Mouse (Mus musculus) testis, postnatal 14 days (tissue): ENCODE measurements around the gene Gnao1.

ENCODE experiments used
- DNase-seq: peaks from one replicate; pipeline ENCODE4 v3.0.0; 2021; ENCODE audit warnings: low spot score

Gnao1 gene

DNA sequence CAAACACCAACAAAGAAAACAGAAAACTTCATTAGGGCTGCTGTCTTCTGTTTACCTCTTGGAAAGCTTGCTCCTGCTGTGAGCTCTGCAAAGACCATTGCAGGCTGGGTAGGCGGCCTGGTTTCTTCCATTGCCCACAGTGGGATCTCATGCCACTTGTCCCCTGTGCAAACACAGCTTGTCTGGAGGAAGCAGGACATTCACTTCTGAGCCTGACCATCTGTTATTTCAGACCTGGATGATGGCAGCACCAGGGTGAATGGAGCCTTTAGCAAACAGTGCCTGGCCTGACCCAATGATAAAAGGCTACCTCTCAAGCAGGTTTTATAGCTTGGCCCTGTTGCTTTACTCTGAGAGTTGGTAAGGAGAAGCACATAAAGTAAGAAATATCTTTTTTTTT, 35.4 kb downstream of the Gnao1 start:
- DNase-seq, result no peak

DNA sequence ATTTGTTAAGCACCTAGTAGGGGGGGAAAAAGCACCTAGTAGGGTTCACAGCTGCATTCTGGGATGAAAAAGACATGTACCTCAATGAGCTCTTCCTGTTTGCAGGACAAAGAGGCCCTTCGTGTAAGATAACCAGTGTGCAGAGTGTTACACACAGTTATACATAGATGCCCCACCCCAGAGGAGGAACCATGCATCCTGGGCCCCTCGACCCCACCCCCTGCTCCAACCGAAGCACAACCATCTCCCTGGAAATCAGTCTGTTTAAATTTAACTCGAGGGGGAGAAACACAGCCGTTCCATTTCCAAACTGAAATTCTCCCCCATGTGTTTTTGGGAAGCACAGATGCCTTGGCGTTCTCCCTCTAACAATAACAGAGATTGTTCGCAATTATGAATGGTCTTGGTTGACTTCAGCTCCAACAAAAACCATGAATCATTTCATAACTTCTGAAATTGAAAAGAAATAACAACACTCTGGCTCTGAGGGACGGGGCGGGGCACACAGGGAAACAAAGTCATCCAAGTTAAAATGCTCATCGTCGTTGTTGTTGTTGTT, 42.4 kb downstream of the Gnao1 start:
- no peak for DNase-seq

GRCm38 (mm10) chr8:93852851-93853461, 43.2 kb downstream of the Gnao1 start:
- no peak for DNase-seq

DNA sequence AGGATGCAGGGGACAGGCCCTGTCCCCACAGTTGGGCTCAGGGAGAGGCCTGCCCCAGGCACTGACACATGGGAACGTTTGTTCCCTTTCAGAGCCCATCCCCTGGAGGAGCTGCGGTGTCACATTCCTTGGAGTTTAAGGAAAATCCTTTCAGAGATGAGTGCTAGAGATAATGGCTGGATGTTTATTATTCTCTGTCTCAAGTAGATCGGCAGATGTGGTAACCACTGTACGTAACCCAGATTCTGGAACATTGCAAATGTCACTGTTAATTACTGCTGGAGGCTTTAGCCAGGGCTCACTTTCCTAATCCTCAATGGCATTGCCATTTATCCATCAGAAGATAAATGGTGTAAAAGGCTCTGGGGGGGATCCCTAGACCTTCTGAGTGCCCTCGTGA, 44.9 kb downstream of the Gnao1 start:
- DNase-seq, result no peak

GRCm38 (mm10) chr8:93855272-93855671, 45.5 kb downstream of the Gnao1 start:
- no peak for DNase-seq

DNA sequence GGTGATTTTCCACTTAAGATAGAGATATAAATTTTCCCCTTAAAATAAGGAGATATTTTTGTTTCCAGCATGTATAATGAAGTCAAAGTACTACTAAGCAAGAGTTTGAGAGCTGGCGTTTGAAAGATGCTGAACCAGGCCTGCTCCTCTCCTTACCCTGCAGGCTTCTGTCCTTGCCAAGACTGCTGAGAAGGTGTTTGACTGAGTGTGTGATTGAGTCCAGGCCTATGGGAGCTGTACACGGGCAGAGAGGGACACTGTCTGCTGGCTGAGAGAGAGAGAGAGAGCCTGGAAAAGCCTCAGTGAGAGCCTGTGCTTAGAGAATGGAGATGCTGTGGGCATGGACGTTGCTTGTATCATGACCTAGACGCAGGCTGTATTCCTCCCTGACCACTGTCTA, 47.4 kb downstream of the Gnao1 start:
- DNase-seq, result no peak

DNA sequence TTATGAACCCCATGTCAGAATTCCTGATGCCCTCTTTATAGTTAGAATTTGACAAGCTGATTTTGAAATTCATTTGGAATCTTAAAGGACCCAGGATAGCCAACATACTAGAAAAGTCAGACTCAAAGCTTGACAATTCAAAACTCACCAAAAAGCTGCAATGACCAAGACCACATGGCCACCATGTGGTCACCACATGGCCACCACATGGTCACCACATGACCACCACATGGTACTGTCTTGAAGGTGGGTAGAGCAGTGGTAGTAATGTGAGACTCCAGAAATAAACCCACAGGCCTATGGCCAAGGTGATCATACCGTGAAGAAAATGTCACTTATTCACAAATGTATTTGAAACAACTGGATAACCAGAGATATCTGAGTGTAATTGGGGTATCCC, 48.5 kb downstream of the Gnao1 start:
- DNase-seq, result no peak

DNA sequence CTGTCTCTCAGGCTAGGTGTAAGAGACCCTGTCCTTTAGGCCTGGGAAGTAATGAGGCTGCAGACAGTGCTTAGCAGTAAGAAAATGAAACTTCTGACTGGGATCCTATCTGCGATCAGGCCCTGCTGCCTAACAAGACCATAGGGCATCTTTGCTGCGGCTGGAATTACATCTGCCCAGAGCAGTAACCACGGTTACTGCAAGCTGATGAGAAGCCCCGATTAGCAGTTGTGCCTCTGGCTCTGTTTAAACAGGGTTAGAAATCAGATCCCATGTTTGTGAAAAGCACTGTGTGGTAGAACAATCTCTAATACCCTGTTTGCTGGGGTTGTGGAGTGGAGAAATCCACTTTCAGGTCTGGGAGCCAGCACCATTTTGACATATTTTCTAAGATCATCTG, 50.3 kb downstream of the Gnao1 start:
- DNase-seq, result no peak

- no peak for DNase-seq
These were observed 54.3 kb downstream of the Gnao1 start for GRCm38 (mm10) chr8:93864064-93864463.

GRCm38 (mm10) chr8:93866271-93866670, 56.5 kb downstream of the Gnao1 start:
- no peak for DNase-seq

- DNase-seq, result no peak
These were observed 58.9 kb downstream of the Gnao1 start for GRCm38 (mm10) chr8:93868486-93869221.

DNA sequence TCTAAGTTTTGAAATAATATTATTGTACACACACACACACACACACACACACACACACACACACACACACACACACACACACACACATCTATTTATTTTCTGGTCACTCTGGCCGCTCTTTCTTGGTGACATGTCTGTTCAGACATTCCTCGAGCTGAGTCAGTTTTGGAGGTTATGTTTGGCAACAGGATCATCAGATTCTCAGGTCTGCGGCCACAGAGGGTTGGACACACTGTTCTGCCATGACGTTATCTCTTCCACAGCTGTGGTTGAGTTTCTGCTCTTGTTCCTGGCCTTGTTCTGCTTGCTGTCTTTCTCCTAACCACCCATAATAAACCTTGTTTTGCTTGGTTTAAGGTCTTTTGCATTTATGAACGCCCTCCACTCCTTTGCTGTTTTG, 61.5 kb downstream of the Gnao1 start:
- DNase-seq, result no peak

DNA sequence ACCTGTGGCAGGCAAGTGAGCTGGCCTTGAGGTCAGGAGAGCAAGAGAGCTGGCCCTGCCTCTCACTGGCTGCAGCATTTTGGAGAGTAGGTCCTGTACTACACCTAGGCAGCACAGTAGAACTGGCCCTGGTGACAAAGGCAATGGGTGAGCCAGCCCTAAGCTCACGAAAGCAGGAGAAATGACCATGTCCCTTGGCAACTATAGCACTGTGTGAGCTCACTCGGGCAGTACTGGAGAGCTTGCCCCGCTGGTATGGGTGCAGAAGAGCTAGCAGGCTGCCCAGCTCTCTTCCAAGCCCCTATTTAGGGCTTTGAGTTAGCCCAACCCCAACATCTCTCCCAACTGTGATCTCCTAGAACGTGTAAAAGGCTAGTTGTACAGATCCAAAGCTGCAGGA, 68.6 kb downstream of the Gnao1 start:
- no peak for DNase-seq

DNA sequence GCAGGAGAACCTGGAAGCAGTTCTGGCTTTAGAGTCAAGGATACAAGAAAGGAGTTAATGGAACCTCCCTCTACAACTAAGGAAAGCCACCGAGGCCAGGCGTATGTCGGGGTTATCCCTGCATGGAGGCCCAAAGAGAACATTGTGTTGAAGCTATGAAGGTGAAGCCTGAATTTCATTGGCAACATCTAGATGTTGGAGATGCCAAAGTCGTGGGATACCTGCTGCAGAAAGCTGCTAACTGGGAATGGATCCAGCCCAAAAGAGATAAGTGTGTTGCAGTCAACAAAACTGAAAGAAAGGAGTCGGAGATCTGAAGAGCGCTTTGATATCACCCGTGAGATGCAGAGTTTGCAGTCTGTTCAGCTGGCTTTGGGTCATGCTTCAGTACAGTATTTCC, 70.2 kb downstream of the Gnao1 start:
- no peak for DNase-seq

DNA sequence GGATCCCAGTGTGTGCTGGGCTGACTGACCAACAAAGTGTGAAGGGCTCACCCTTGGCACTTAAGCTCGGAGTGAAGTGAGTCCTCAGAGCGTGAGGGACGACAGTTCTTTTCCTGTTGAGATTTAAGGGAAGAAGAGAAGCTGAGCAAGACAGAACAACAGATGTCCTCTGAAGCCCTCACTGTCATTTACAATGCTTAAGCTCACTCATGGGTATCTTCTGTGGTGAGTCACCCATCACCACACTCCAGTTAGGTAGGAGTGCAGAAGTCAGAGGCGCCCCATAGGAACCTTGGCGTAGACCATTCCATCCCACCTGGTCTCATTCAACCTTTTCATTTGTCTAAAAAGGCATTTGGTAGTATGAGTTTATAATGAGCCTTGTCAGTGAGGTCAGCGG, 71.6 kb downstream of the Gnao1 start:
- DNase-seq, result no peak

DNA sequence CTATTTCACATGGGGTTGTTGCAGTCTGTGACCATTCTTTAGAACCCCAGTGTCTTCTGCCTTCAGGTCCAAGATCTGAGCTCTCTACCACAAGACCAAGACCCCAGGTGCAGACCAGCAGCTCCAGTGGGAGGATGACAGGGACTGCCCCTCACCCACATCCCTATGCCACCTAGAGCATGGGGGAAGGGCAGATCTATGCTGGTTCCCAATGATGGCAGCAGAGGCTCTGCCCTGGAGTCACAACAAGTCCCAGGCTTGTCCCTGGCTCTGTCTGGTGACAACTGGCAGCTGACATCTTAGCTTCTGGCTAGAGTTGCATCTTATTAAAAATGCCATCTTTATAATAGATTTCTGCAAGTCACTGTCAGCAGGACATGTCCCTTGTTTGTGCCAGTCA, 73.5 kb downstream of the Gnao1 start:
- DNase-seq, result no peak

GRCm38 (mm10) chr8:93883771-93884170, 74.0 kb downstream of the Gnao1 start:
- DNase-seq, result no peak

DNA sequence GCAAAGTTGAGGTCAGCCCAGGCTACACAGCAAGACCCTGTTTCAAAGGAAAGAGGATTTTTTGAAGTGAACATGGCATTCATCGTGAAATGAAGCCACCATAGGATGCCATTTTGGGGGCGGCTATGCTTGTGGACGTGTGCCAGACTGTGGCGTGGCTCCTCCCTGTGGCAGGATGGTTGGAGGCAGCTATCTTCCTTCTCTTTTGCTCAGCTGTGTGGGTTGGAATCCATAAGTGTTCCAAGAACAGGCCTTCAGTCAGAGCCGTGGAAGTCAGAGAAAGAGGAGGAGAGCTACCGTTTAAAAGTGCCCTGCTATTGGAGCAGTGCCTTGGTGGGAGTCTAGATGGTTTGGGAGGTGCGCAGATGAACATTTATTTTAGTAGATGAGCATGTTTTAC, 74.5 kb downstream of the Gnao1 start:
- DNase-seq, result no peak

GRCm38 (mm10) chr8:93886181-93886580, 76.4 kb downstream of the Gnao1 start:
- no peak for DNase-seq

GRCm38 (mm10) chr8:93888150-93888676, 78.4 kb downstream of the Gnao1 start:
- no peak for DNase-seq

DNA sequence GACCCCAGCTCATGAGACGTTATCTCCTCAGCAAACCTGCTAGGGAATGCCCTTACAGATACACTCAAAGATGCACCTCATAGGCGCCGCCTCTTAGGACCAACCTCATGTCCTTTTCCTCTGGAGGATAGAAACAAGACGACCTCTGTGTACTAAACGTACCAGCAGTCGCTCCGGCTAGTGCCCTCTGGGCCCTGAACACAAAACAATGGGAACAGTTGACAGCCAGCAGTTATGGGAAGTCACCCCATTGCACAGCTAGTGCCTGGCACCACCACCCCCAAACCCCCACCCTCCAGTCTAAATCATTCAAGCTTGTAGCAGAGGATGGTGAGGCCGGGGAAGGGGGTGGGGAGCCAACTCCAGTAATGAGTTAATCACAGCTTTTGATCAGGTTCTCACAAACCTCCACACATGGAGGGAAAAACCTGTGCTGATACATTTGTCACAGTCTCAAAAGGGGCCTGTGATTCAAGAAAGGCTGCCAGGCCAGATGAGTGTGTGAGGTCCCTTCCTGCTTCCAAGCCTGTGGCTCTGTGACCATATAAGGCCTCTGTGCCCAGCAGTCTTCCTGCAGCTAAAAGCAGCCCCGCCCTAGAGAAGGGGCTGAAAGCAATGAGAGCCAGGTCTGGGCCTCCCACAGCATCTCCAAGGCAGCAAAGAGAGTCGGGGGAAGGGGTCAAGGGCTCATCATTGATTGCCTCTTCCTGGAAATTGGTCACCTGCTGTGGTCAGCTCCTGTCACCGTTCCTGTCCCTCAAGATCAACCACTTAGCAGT, 79.1 kb downstream of the Gnao1 start:
- no peak for DNase-seq

DNA sequence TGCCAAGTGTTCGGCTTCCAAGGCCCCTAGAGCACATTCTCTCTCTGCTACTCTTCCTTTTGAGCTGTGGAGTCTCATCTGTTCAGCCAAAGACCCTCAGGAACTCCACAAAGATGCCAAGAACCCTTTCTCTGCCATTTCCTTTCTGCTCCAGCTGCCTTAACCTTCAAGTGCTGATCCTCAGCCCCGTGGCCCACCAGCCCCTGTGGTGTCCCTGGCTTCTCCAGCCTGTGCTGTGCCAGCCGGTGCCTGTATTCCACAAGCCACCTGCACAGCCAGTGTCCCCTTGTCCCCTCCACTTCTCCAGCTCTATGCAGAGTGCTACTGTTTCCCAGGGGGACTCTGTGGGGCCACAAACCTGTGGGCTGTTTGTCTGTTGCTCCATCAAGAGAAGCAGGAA, 83.8 kb downstream of the Gnao1 start:
- DNase-seq, result no peak
